Mouse (Mus musculus): ENCODE data around the gene Chrm1.
A peak's percentile ranks its signal among the peaks of the same experiment; 100 is the strongest.

DNA sequence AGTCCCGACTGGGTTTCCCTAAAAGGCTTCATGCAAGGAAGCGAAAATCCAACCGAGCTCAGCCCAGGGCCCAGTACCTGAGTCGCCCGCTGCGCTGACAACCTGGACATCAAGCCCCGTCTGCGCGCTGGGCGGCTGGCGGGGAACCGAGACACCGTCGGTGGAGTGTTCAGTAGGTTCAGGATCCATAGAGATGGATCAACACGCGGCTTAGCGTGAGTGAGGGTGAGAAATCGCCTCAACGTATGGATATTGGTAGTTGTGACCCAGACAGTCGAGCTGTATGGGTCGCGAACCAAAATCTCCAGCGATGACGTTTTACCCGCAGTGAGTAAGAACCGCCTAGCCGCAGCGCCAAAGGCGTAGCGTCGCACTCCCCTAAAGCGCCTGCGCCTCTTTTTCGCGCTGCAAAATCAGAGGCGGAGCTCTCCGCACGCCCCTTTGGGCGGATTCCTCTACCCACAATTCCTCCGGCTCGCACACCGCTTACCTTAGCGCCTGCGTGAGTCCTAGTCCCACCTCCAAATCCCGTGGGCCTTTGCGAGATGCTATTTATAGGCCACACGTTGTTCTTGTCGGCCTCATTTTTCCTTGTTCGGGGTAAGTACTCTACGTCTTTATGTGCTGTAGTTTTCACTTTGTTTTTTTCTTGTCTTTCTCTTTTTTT is 59.5 kb downstream of the Chrm1 start, which contains the start of gene Slc3a2:
- TF ChIP-seq POLR2A (IDR thresholded peaks at IDR 0.05; ENCODE audit: borderline replicate concordance, control insufficient read depth, low read depth, low read length) (peak; percentile 83), CTCF (IDR thresholded peaks at IDR 0.05; ENCODE audit: control insufficient read depth, insufficient read depth, low read length) (no peak)
